Mouse (Mus musculus) ES-Bruce4 (cell line): ENCODE results near the gene Rapgef4. TPM values are rescaled to one million over a fixed set of nuclear protein-coding genes. Genes with fewer than 3 reads are reported as not detected.

Experiments
- H3K27ac ChIP-seq: 2 replicates; pipeline ENCODE4 v1.5.1; 2012; ENCODE audit warnings: low read length, inconsistent platforms; ENCODE audit not compliant: insufficient read depth
- H3K27me3 ChIP-seq: 2 replicates; pipeline ENCODE4 v1.6.1; 2012; ENCODE audit warnings: mild to moderate bottlenecking, low read length, inconsistent platforms; ENCODE audit not compliant: control insufficient read depth, poor library complexity, insufficient read depth, severe bottlenecking
- H3K36me3 ChIP-seq: 2 replicates; pipeline ENCODE4 v1.6.1; 2012; ENCODE audit warnings: inconsistent platforms, mild to moderate bottlenecking, low read length, moderate library complexity; ENCODE audit not compliant: control insufficient read depth, poor library complexity, insufficient read depth, severe bottlenecking
- H3K4me1 ChIP-seq: one replicate; pipeline ENCODE4 v1.8.1; 2011; ENCODE audit warnings: low read length; ENCODE audit not compliant: control insufficient read depth, insufficient read depth
- H3K4me3 ChIP-seq: 2 replicates; pipeline ENCODE4 v1.5.1; 2011; ENCODE audit warnings: low read depth, mild to moderate bottlenecking, low read length
- H3K9ac ChIP-seq: 2 replicates; pipeline ENCODE4 v1.6.1; 2012; ENCODE audit warnings: low read depth, mild to moderate bottlenecking, inconsistent platforms; ENCODE audit not compliant: poor library complexity, severe bottlenecking
- H3K9me3 ChIP-seq: replicated peaks from 2 replicates; pipeline ENCODE4 v1.6.1; 2012; ENCODE audit warnings: mild to moderate bottlenecking, low read length, inconsistent platforms; ENCODE audit not compliant: control insufficient read depth, poor library complexity, insufficient read depth, severe bottlenecking
- CTCF ChIP-seq: IDR thresholded peaks from one replicate; pipeline ENCODE4 v1.8.1; 2011; ENCODE audit warnings: low read depth, low read length
- EP300 ChIP-seq: IDR thresholded peaks from 2 replicates; pipeline ENCODE4 v1.6.1; 2011; ENCODE audit warnings: low read depth, low read length; ENCODE audit not compliant: insufficient read depth
- POLR2A ChIP-seq: IDR thresholded peaks from one replicate; pipeline ENCODE4 v1.8.1; 2011; ENCODE audit warnings: low read length; ENCODE audit not compliant: insufficient read depth
- polyA plus RNA-seq: library from polyadenylated mRNA; stranded (reverse); fragments of >200 nt; gene quantifications from 2 replicates; pipeline ENCODE4 v1.2.4, GENCODE M21; 2011; ENCODE audit warnings: low read depth; ENCODE audit not compliant: missing spikeins, insufficient read depth, insufficient read length

Rapgef4 gene
- polyA plus RNA-seq, 1 experiment, result not detected

- TF ChIP-seq EP300 (no peak), CTCF (no peak), POLR2A (no peak)
- no peaks in the 10 kb centered on the region for H3K4me1 ChIP-seq
- H3K27ac ChIP-seq, result no peak overlapping the region
- H3K9me3 ChIP-seq, result no peaks in the 10 kb centered on the region
- H3K27me3 ChIP-seq, result no peaks in the 10 kb centered on the region
- no peak overlapping the region for H3K4me3 ChIP-seq
- no peaks in the 10 kb centered on the region for H3K36me3 ChIP-seq
- no peak overlapping the region for H3K9ac ChIP-seq
Measured at GRCm38 (mm10) chr2:72170546-72170945, 189.5 kb downstream of the Rapgef4 start.

GRCm38 (mm10) chr2:72171204-72171603 is 190.2 kb downstream of the Rapgef4 start:
- H3K4me3 ChIP-seq, result no peak overlapping the region
- no peak overlapping the region for H3K27ac ChIP-seq
- H3K36me3 ChIP-seq, result no peaks in the 10 kb centered on the region
- no peaks in the 10 kb centered on the region for H3K27me3 ChIP-seq
- no peak for TF ChIP-seq POLR2A
- TF ChIP-seq EP300, result no peak
- TF ChIP-seq CTCF, result no peak
- no peak overlapping the region for H3K9ac ChIP-seq
- no peaks in the 10 kb centered on the region for H3K4me1 ChIP-seq
- no peaks in the 10 kb centered on the region for H3K9me3 ChIP-seq

GRCm38 (mm10) chr2:72173010-72173409 is 192.0 kb downstream of the Rapgef4 start:
- H3K9ac ChIP-seq, result no peak overlapping the region
- no peak for TF ChIP-seq POLR2A
- no peak for TF ChIP-seq EP300
- TF ChIP-seq CTCF, result no peak
- H3K4me1 ChIP-seq, result no peaks in the 10 kb centered on the region
- H3K27me3 ChIP-seq, result no peaks in the 10 kb centered on the region
- no peaks in the 10 kb centered on the region for H3K36me3 ChIP-seq
- H3K9me3 ChIP-seq, result no peaks in the 10 kb centered on the region
- no peak overlapping the region for H3K27ac ChIP-seq
- no peak overlapping the region for H3K4me3 ChIP-seq

GRCm38 (mm10) chr2:72173844-72174243 is 192.8 kb downstream of the Rapgef4 start:
- no peaks in the 10 kb centered on the region for H3K36me3 ChIP-seq
- H3K27ac ChIP-seq, result no peak overlapping the region
- H3K4me3 ChIP-seq, result no peak overlapping the region
- no peak overlapping the region for H3K9ac ChIP-seq
- H3K4me1 ChIP-seq, result no peaks in the 10 kb centered on the region
- H3K27me3 ChIP-seq, result peaks cover under 1% of the 10 kb centered on the region; the same call in 1 of the 2 replicates
- H3K9me3 ChIP-seq, result no peaks in the 10 kb centered on the region
- TF ChIP-seq EP300, result no peak
- no peak for TF ChIP-seq POLR2A
- TF ChIP-seq CTCF, result no peak

- Histone ChIP-seq H3K9ac (no peak overlapping the region), H3K4me1 (no peaks in the 10 kb centered on the region), H3K4me3 (no peak overlapping the region), H3K27me3 (peaks cover 1% of the 10 kb centered on the region; the same call in 1 of the 2 replicates), H3K9me3 (no peaks in the 10 kb centered on the region), H3K36me3 (no peaks in the 10 kb centered on the region), H3K27ac (no peak overlapping the region)
- no peak for TF ChIP-seq POLR2A
- TF ChIP-seq CTCF, result no peak
- TF ChIP-seq EP300, result no peak
Measured at GRCm38 (mm10) chr2:72175536-72175935, 194.5 kb downstream of the Rapgef4 start.

- Histone ChIP-seq H3K27ac (no peak overlapping the region), H3K9ac (no peak overlapping the region), H3K9me3 (no peaks in the 10 kb centered on the region), H3K4me1 (no peaks in the 10 kb centered on the region), H3K36me3 (no peaks in the 10 kb centered on the region), H3K27me3 (peaks cover 1% of the 10 kb centered on the region; the same call in 1 of the 2 replicates), H3K4me3 (no peak overlapping the region)
- no peak for TF ChIP-seq POLR2A
- TF ChIP-seq CTCF, result no peak
- no peak for TF ChIP-seq EP300
Measured at GRCm38 (mm10) chr2:72175971-72176370, 194.9 kb downstream of the Rapgef4 start.
